Mouse (Mus musculus): ENCODE results near the gene Syne3. TPM values are rescaled to one million over a fixed set of nuclear protein-coding genes. Genes with fewer than 3 reads are reported as not detected.

Syne3 gene
- polyA plus RNA-seq, 1 experiment from 2014 or later: 0.08 TPM

- peaks cover 27% of the 10 kb centered on the region for H3K4me1 ChIP-seq (replicated peaks; ENCODE audit: control insufficient read depth, insufficient read depth, low read length)
- peaks cover 16% of the 10 kb centered on the region for H3K36me3 ChIP-seq (ENCODE audit: control insufficient read depth, insufficient read depth, low read length)
- peak overlapping the region; percentile 61 for H3K27ac ChIP-seq (ENCODE audit: low read depth)
- H3K4me3 ChIP-seq (ENCODE audit: low read depth, low read length): peak overlapping the region; percentile 98
- ATAC-seq (replicated peaks; ENCODE audit: low FRiP score, low TSS enrichment, low read depth): no peak
- H3K4me2 ChIP-seq (ENCODE audit: low read length): peak overlapping the region; percentile 92
- H3K9me3 ChIP-seq (ENCODE audit: control insufficient read depth, low read length): no peaks in the 10 kb centered on the region
- DNase-seq (ENCODE audit: low spot score): peak; percentile 61
- H3K27me3 ChIP-seq (replicated peaks; ENCODE audit: control insufficient read depth, insufficient read depth, low read length): no peaks in the 10 kb centered on the region
- H3K9ac ChIP-seq (ENCODE audit: low read length): peak overlapping the region; percentile 81
- 9% methylated on average over 37 of the region's 37 CpGs for WGBS
These were observed 21.8 kb upstream of the Syne3 start for GRCm38 (mm10) chr12:105031081-105032058.

DNA sequence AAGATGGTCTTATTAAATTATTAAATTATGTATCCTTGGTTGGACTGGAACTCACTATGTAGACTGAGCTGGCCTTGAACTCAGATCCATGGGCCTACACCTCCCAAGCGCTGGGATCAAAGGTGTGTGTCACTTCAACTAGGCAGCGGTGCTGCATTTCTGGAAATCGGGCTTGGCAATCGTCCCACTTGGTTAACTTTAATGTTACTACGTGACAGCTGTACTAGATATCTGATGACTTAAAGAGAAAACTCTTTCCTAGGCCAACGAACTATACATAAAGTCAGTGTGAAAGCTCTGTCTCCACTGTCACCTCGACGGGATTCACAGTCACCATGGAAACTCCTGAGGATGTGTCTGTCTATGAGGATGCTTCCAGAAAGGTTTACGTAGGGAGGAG is 20.3 kb upstream of the Syne3 start:
- ATAC-seq (replicated peaks; ENCODE audit: low FRiP score, low TSS enrichment, low read depth): no peak
- no peak for DNase-seq (ENCODE audit: low spot score)
- Histone ChIP-seq H3K36me3 (ENCODE audit: control insufficient read depth, insufficient read depth, low read length) (peaks cover 16% of the 10 kb centered on the region), H3K9ac (ENCODE audit: low read length) (no peak overlapping the region), H3K27ac (ENCODE audit: low read depth) (no peak overlapping the region), H3K4me3 (ENCODE audit: low read depth, low read length) (no peak overlapping the region), H3K9me3 (ENCODE audit: control insufficient read depth, low read length) (no peaks in the 10 kb centered on the region), H3K27me3 (replicated peaks; ENCODE audit: control insufficient read depth, insufficient read depth, low read length) (no peaks in the 10 kb centered on the region), H3K4me2 (ENCODE audit: low read length) (no peak overlapping the region), H3K4me1 (replicated peaks; ENCODE audit: control insufficient read depth, insufficient read depth, low read length) (peaks cover 24% of the 10 kb centered on the region)
- 88% methylated on average over 9 of the region's 9 CpGs for WGBS

DNA sequence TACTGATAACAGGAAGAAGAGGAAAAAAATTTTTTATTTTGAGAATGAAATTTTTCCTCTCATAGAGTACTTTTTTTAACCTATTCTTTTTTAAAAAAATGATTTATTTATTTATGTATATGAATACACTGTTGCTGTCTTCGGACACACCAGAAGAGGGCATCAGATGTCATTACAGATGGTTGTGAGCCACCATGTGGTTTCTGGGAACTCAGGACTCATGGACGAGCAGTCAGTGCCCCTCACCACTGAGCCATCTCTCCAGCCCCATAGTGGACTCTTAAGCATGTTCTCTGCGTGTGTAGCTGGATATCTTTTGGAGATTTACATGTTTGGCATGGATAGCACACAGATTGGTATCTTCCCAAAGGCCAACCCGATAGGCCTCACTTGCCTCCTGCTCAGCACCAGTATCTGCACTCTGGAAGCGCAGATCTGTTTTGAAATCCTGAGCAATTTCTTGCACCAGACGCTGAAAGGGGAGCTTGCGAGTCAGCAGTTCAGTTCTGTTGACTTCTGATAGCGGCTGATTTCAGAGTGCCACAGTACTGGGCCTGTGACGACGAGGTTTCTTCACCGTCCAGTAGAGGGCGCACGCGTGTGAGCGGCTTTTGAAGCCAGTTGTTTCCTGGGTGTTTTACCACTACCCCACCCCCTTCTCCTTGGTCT is 17.8 kb upstream of the Syne3 start:
- Histone ChIP-seq H3K4me3 (ENCODE audit: low read depth, low read length) (no peak overlapping the region), H3K4me2 (ENCODE audit: low read length) (no peak overlapping the region), H3K27me3 (replicated peaks; ENCODE audit: control insufficient read depth, insufficient read depth, low read length) (no peaks in the 10 kb centered on the region), H3K27ac (ENCODE audit: low read depth) (no peak overlapping the region), H3K9ac (ENCODE audit: low read length) (no peak overlapping the region), H3K4me1 (replicated peaks; ENCODE audit: control insufficient read depth, insufficient read depth, low read length) (peaks cover 9% of the 10 kb centered on the region), H3K36me3 (ENCODE audit: control insufficient read depth, insufficient read depth, low read length) (peaks cover 16% of the 10 kb centered on the region), H3K9me3 (ENCODE audit: control insufficient read depth, low read length) (0 out of 2 replicates have a peak, but pooled peaks cover 6% of the 10 kb centered on the region)
- DNase-seq (ENCODE audit: low spot score) (peak; percentile 85), ATAC-seq (replicated peaks; ENCODE audit: low FRiP score, low TSS enrichment, low read depth) (no peak)
- 32% methylated on average over 15 of the region's 15 CpGs for whole genome bisulfite sequencing

GRCm38 (mm10) chr12:105025947-105026586 is 16.5 kb upstream of the Syne3 start:
- DNase-seq (ENCODE audit: low spot score) (no peak), ATAC-seq (replicated peaks; ENCODE audit: low FRiP score, low TSS enrichment, low read depth) (no peak)
- peaks cover 16% of the 10 kb centered on the region for H3K36me3 ChIP-seq (ENCODE audit: control insufficient read depth, insufficient read depth, low read length)
- H3K27me3 ChIP-seq (replicated peaks; ENCODE audit: control insufficient read depth, insufficient read depth, low read length): no peaks in the 10 kb centered on the region
- no peak overlapping the region for H3K9ac ChIP-seq (ENCODE audit: low read length)
- no peak overlapping the region for H3K4me3 ChIP-seq (ENCODE audit: low read depth, low read length)
- WGBS: 68% methylated on average over 10 of the region's 10 CpGs
- no peak overlapping the region for H3K4me2 ChIP-seq (ENCODE audit: low read length)
- no peak overlapping the region for H3K27ac ChIP-seq (ENCODE audit: low read depth)
- peaks cover 7% of the 10 kb centered on the region for H3K4me1 ChIP-seq (replicated peaks; ENCODE audit: control insufficient read depth, insufficient read depth, low read length)
- H3K9me3 ChIP-seq (ENCODE audit: control insufficient read depth, low read length): 0 out of 2 replicates have a peak, but pooled peaks cover 6% of the 10 kb centered on the region

- H3K9me3 ChIP-seq (ENCODE audit: control insufficient read depth, low read length): 0 out of 2 replicates have a peak, but pooled peaks cover 6% of the 10 kb centered on the region
- peaks cover 14% of the 10 kb centered on the region for H3K36me3 ChIP-seq (ENCODE audit: control insufficient read depth, insufficient read depth, low read length)
- no peak overlapping the region for H3K9ac ChIP-seq (ENCODE audit: low read length)
- no peak overlapping the region for H3K4me2 ChIP-seq (ENCODE audit: low read length)
- WGBS: 49% methylated on average over 8 of the region's 8 CpGs
- ATAC-seq (replicated peaks; ENCODE audit: low FRiP score, low TSS enrichment, low read depth) (no peak; the same call in 1 of the 2 replicates), DNase-seq (ENCODE audit: low spot score) (no peak)
- H3K27ac ChIP-seq (ENCODE audit: low read depth): no peak overlapping the region
- no peaks in the 10 kb centered on the region for H3K27me3 ChIP-seq (replicated peaks; ENCODE audit: control insufficient read depth, insufficient read depth, low read length)
- H3K4me3 ChIP-seq (ENCODE audit: low read depth, low read length): no peak overlapping the region
- peaks cover under 1% of the 10 kb centered on the region for H3K4me1 ChIP-seq (replicated peaks; ENCODE audit: control insufficient read depth, insufficient read depth, low read length)
These were observed 15.8 kb upstream of the Syne3 start for GRCm38 (mm10) chr12:105025271-105025946.

- no peak for ATAC-seq (replicated peaks; ENCODE audit: low FRiP score, low TSS enrichment, low read depth)
- no peak overlapping the region for H3K27ac ChIP-seq (ENCODE audit: low read depth)
- H3K36me3 ChIP-seq (ENCODE audit: control insufficient read depth, insufficient read depth, low read length): no peaks in the 10 kb centered on the region
- no peaks in the 10 kb centered on the region for H3K27me3 ChIP-seq (replicated peaks; ENCODE audit: control insufficient read depth, insufficient read depth, low read length)
- no peak overlapping the region for H3K4me2 ChIP-seq (ENCODE audit: low read length)
- H3K4me1 ChIP-seq (replicated peaks; ENCODE audit: control insufficient read depth, insufficient read depth, low read length): 0 out of 2 replicates have a peak, but pooled peaks cover 2% of the 10 kb centered on the region
- 0 out of 2 replicates have a peak, but pooled peaks cover 6% of the 10 kb centered on the region for H3K9me3 ChIP-seq (ENCODE audit: control insufficient read depth, low read length)
- no peak for DNase-seq (ENCODE audit: low spot score)
- WGBS: 98% methylated on average over 9 of the region's 9 CpGs
- H3K9ac ChIP-seq (ENCODE audit: low read length): no peak overlapping the region
- H3K4me3 ChIP-seq (ENCODE audit: low read depth, low read length): no peak overlapping the region
These were observed 13.2 kb upstream of the Syne3 start for GRCm38 (mm10) chr12:105022776-105023175.

GRCm38 (mm10) chr12:105022141-105022540 is 12.5 kb upstream of the Syne3 start:
- H3K36me3 ChIP-seq (ENCODE audit: control insufficient read depth, insufficient read depth, low read length): no peaks in the 10 kb centered on the region
- H3K27me3 ChIP-seq (replicated peaks; ENCODE audit: control insufficient read depth, insufficient read depth, low read length): no peaks in the 10 kb centered on the region
- H3K4me3 ChIP-seq (ENCODE audit: low read depth, low read length): no peak overlapping the region
- H3K4me2 ChIP-seq (ENCODE audit: low read length): no peak overlapping the region
- WGBS: 47% methylated on average over 7 of the region's 7 CpGs
- H3K9me3 ChIP-seq (ENCODE audit: control insufficient read depth, low read length): 0 out of 2 replicates have a peak, but pooled peaks cover 6% of the 10 kb centered on the region
- DNase-seq (ENCODE audit: low spot score) (no peak), ATAC-seq (replicated peaks; ENCODE audit: low FRiP score, low TSS enrichment, low read depth) (no peak)
- no peak overlapping the region for H3K27ac ChIP-seq (ENCODE audit: low read depth)
- H3K9ac ChIP-seq (ENCODE audit: low read length): no peak overlapping the region
- H3K4me1 ChIP-seq (replicated peaks; ENCODE audit: control insufficient read depth, insufficient read depth, low read length): 0 out of 2 replicates have a peak, but pooled peaks cover 2% of the 10 kb centered on the region

All from intestine, embryonic 14.5 days (tissue).